Mouse (Mus musculus) mouse embryonic stem cell (cell line): ENCODE results near the gene Carns1.

Experiments used
- in situ Hi-C, 2 experiments: fragments of 300-500 bp; cut with MboI; formaldehyde crosslinking; loops; 1 replicate in 1 of 2; 3 replicates in 1 of 2; pipeline ENCODE4 v1.14.3; 2019 to 2020; ENCODE audit warnings: low sequenced_read_pairs in 2 of 2, low pct_unique_long_range_greater_than_20kb in 1 of 2, mixed read lengths in 1 of 2; ENCODE audit not compliant: unreplicated experiment in 1 of 2

The Carns1 gene

DNA sequence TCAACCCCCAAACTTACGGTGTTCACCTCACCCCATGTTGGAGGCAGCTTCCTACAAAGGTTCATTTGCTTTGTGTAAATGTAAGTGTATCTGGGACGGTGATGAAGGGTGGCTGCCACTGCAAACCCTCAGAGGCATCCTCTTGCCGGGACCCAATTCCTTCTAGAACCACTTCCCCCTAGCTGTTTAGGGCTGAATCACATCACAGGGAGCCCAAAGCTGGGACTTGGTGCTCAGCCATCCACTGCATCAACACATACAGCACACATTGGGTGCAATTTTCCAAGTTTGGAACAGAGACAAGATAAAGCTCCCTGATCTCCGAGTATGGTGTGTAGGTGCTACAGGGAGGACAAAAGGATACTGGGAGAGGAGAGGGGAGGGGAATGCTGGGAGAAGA, 29.6 kb upstream of the Carns1 start:
- in situ Hi-C loops = loop anchor here in 1 of 2 experiments (5.0 kb wide), 1 partner anchor 37 kb away; no protein-coding TSS in a partner anchor

DNA sequence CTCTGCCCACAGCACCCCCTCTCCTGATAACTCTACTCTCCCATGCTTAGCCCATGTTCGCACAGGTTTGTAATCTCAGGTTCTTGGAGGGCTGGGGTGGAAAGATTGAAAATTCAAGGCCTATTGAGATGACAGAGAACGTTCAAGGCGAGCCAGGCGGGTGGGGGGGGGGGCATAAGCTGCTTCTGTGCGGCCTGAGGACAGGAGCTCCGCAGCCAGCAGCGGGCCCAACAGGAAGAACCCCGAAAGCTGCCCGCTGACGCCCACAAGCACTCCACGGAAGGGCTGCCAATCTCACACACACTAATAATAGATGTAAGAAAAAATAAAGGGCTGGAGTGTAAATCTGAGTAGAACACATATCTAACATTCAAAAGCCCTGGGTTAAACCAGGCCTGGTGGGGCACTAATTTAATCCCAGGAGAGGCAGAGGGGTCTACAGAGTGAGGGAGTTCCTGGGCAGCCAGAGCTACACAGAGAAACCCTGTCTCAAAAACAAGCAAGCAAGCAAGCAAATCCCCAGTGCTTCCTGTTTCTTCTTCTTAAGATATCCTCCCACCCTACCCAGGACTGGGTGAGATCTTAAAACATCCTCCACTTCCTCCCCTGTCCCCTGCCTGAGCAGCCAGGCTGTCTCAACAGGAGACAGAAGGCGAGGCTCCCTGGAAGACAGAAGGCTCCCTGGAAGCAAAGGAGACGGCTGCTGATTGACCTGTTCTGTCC, 28.5 kb upstream of the Carns1 start:
- in situ Hi-C loops = no loop called here

DNA sequence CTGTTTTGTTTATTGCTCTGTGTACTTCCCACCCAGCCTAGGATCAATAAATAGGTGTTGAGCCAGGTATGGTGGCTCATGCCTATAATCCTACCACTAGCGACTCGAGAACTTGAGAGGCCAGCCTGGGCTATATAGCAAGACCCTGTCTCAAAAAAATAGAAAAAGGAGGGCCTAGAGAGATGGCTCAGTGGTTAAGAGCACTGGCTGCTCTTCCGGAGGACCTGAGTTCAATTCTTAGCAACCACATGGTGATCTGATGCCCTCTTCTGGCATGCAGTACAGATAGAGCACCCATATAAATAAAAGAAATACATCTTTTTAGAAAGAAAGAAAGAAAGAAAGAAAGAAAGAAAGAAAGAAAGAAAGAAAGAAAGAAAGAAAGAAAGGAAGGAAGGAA, 27.9 kb upstream of the Carns1 start:
- in situ Hi-C loops = no loop called here

DNA sequence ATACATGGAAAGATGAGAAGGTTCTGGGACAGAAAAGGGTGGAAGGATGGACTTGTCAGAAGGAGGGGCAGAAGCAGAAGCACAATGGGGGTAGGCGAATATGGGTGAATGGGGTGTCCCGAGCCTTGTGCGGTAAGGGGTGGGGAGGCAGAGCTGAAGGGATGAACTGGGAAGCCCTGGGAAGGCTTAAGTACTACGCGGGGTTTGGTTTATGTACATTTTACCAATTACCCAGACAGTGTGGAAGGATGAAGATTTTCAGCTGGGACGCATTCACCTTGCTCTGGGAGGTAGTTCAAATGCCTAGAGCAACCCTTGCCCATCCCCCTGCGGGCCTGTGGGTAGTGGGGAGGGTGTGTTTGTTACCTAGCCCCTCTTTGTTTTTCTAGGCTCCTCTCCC, 26.9 kb upstream of the Carns1 start:
- in situ Hi-C loops = no loop called here

DNA sequence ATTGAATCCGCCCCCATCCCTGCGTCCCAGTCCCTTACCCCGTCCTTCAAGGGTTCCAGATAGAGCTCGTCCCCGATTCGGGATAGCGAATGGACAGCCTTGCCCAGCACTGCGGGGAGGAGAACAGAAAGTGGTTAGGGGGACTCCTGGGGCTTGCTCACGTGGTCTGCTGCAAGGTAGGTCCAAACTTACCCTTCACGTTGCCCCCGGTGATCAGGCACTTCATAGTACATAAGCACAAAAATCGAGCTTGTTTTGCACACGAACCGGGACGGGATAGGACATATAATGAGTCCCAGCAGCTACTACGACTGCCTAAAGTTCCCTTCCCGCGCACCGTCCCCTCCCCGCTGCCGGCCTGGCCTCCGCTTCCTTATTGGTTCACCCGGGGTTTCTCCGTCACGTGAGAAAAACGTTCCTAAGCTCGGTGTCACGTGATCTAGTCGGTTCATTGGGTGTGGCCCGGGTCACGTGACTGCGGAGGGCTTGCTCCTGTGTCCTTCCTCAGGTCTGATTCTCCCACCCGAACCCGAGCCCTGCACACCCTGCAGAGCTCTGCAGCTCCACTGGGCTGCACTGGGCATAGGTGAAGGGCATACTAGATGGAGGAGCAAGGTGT, 26.1 kb upstream of the Carns1 start, which contains the start of gene Rad9a:
Rad9a (minus strand) TSS at position 372 of the 619 bp plus-strand sequence.
- in situ Hi-C loops = no loop called here

DNA sequence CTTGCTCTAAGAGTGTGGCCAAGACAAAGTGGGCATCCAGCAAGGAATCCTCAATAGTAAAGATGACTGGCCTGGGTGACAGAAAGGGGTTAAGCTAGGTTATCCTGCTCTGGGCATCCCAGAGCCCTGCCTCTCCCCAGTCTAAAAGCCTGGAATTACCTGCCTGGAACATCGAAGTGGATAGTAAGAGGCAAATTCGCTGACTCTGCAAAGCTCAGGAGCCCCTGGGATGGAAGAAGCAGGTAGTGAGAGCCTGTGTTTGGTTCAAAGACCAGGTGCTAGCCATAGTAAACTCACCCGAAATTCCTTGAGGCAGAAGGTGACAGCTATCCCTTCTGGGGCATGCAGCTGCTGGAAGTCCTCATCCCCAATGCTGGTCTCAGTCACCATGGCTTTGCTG, 21.9 kb upstream of the Carns1 start:
- in situ Hi-C loops = no loop called here

DNA sequence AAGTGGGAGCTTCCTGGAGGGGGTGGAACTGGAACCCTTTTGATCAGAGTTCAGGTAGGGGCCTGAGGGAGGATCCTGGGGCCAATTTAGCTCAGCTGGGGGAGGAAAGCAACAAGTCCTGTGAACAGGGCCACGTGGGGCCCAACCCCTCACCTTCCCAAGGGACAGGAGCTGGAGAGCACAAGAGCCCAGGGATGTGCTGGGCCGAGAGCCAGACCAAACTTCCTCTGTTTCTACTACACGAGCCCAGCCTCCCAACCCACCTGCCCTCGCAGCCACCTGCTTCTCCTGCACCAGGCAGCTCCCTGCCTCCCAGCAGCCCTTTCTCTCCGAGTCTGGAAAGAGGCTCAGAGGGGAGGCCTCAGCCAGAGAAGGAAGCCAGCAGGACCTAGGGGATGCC, 21.3 kb upstream of the Carns1 start:
- in situ Hi-C loops = no loop called here

DNA sequence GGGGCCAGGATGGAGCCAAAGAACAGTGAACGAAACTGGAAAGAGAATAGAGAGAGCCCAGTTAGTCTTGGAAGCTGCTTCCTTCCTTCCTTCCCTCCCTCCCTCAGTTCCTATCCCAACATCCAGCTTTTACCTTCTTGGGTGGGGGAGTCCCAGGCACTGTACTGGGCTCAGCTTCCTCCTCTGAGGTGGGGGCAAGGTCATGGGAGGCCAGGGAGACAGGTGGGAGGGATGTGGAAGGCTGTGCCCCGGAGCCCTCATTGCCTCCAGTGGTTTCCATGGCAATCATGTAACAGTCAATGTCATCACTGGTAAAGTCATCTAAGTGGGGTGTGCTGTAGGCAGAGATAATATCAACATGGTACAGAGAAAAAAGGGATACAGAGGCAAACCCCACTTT, 20.8 kb upstream of the Carns1 start:
- in situ Hi-C loops = no loop called here

DNA sequence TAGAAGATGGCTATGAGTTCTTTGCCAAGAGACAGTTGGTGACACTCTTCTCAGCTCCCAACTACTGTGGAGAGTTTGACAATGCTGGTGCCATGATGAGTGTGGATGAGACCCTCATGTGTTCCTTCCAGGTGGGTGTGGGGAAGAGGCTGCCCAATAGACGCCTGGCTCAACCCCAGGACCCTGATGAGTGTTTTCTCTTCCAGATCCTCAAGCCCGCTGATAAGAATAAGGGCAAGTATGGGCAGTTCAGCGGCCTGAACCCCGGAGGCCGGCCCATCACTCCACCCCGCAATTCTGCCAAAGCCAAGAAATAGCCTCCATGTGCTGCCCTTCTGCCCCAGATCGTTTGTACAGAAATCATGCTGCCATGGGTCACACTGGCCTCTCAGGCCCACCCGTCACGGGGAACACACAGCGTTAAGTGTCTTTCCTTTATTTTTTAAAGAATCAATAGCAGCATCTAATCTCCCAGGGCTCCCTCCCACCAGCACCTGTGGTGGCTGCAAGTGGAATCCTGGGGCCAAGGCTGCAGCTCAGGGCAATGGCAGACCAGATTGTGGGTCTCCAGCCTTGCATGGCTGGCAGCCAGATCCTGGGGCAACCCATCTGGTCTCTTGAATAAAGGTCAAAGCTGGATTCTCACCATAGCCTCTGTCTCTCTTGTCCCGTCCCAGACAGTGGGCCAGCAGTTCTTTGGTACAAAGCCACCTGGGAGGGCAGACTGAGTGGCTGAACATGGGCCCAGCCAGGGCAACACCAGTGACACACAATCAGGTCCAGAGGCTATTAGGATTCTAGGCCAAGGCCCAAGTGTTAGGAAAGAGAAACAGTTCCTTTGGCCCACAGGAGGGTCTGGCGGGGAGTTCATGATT, 19.7 kb upstream of the Carns1 start:
- in situ Hi-C loops = no loop called here

DNA sequence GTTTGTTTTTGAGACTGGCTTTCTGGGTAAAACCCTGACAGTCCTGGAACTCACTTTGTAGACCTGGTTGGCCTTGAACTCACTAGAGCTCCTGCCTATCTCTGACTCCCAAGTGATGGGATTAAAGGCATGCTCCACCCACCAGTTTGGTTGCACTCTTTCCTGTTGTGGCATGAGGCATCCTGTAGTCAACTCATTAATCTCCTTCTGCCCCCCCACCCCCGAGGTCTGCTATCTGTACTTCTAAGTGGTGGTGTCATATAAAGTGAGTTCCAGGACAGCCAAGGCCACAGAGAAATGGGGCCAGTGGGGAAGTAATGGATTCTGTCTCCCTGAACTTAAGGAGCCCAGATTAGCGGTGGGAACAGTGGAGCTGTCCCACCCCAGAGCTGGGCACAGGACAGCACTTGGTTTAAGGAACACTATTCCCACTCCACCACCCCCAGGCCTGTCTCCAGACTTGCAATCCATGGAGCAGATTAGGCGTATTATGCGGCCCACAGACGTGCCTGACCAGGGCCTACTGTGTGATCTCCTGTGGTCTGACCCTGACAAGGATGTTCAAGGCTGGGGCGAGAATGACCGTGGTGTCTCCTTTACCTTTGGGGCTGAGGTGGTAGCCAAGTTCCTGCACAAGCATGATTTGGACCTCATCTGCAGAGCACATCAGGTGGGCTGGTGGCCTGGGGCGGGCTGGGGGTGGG, 18.9 kb upstream of the Carns1 start:
- in situ Hi-C loops = no loop called here

DNA sequence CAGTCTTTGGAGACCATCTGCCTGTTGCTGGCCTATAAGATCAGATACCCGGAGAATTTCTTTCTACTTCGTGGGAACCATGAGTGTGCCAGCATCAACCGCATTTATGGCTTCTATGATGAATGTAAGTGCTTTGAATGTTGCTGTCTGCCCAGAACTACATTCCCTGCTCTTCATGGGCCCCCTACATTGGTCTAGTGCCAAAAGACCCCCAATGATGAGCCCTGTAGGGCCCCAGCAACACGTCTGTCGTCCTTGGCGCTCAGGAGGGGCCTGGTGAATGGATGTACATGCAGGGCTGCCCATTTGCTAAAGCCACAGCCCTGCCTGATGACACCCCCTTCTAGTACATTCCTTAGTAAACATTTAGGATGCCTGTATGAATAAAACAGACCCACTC, 17.9 kb upstream of the Carns1 start:
- in situ Hi-C loops = no loop called here

DNA sequence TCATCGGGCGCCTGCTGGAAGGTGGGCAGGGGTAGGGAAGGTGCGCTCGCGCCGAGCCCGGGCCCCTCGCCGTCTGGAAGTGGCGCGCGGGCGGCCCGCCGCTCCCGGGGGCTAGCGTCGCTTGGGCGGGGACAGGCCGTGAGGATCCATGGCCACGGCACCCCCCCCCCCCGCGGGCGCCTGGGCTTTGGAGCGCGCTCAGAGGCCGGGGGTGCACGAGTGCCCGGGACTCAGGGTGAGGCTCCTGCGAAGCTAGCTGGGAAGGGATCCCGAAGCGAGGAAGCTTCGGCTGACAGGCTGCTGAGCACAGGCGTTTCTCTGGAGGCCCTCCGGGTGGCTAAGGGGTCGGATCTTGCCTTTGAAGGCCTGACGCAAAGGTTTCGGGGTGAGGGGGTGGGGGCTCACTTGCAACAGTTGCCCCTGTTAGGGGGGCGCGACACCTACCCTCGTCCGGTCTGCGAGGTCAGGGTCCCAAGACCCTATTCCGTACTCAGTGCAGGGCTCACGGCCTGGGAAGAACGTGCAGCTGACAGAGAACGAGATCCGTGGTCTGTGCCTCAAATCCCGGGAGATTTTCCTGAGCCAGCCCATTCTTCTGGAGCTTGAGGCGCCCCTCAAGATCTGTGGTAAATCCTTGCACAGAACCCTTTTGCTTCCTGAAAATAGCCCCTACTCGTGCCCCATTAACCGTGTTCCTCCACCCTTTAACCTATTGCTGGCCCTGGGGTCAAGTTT, 17.1 kb upstream of the Carns1 start:
- in situ Hi-C loops = no loop called here

DNA sequence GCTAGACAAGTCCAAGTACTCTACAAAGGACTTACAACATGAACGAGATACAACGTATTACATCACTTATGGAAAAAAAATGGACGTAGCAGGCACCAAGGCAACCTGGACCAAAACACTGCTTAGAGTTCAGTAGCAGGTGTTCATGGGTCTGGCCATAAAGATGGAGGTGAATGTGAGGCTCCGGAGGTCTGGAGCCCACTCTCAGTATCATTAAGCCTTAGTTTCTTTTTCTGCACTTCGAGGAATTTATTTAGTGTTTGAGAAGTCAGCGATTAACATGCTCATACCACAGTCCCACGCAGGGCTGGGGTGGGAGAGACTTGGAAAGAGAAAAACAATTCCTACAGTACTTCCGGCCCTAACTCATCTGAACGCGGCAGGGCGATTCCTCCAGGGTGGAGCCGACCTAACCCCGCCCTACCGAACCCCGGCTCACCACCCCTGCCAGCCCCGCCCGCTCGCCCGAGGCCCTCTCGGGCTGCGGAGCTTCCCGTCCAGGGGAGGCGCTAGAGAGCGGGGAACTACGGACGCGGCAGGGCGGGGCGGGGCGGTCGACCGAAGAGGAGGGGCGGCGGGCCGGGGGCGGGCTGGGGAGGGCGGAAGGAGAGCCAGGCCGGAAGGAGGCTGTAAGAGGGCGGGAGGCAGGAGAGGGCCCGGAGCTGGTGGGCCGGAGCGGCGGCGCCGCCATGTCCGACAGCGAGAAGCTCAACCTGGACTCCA, 16.4 kb upstream of the Carns1 start, which contains the start of gene Ppp1ca:
Ppp1ca (plus strand) TSS at position 538 of the 723 bp plus-strand sequence.
- in situ Hi-C loops = no loop called here

DNA sequence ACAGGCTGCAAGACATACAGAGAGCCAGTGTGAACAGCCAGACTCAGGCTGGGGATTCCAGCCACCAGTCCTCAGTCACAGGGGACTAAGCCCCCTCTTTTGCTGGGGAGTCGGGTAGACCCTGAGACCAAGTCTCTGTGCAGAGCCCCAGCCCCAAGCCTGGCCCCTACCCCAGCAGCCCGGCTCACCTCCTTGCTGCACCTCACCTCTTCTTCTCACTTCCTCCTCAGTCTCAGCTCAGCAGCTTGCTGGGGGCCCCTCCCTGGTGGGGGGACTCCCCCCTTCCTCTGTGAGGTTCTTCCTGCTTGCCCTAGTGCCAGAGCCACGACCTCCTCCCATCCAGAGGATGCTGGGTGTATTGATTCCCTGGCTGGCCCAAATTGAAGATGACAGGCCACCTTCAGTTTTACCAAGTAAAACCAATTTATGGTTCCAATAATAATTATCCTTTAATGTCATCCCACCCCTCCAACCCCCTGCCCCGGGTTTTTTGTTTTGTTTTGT, 15.6 kb upstream of the Carns1 start, which contains the start of gene Tbc1d10c:
Tbc1d10c (minus strand) TSS at position 454 of the 504 bp plus-strand sequence.
- in situ Hi-C loops = no loop called here

DNA sequence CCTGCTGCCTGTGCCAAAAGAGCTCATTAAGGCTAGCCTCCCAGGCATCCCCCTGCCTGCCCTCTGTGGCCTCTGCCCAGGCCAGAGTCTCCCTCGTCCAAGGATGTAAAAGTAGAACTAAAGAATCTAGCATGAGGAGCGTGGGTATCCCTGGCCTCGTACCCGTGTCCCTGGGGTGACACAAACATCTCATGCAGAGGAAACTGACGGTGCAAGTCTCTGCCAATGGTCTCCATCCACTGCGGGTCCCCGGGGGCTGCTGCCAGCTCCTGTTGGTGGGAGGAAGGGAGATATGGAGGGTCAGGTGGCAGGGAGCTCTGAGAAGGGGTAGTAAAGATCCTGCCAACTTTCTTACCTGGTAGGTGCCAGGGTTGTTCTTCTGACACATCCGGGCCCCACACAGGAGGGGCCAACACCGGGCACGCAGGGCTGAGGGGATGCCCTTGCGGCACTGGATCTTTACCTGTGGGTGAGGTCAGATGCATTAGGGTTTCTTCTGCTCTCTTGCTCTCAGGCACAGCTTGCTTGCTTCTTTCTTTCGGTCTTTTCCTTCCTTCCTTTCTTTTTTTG, 13.9 kb upstream of the Carns1 start:
- in situ Hi-C loops = no loop called here

DNA sequence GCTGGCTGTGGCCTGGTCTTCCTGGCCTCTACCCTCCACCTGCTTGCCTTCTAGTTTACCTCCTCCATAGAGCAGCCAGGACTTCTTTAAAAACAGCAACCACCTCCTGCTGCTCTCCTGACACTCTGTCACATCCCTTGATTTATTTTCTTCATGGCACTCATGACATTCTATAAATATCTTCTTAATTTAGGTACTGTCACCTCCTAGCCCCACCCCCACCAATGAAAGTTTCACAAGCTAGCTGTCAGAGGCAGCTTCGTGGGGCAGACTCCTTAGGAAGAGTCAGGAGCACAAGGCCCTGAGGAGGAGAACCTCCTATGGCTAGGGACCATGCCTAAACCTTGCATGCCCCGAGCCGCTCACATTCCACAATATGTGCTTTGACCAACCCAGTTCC, 12.0 kb upstream of the Carns1 start:
- in situ Hi-C loops = no loop called here
